Mouse (Mus musculus) gastrocnemius, postnatal 36 days (tissue): ENCODE results near the gene Tmem86a. TPM values are rescaled to one million over a fixed set of nuclear protein-coding genes. Genes with fewer than 3 reads are reported as not detected.
"Not testable (repeated sequence)": the region's sequence is repeated elsewhere in the genome, so short reads cannot be mapped to it uniquely, and the experiment has no call there.

Experiments used
- DNase-seq, 2 experiments: peaks; one replicate each; pipeline ENCODE4 v3.0.0; 2022
- intact Hi-C: fragments of 180-260 bp; cut with DNase I; formaldehyde crosslinking; loops from one replicate; pipeline ENCODE4 v1.15.1; 2025
- total RNA-seq, 2 experiments: library from RNA; stranded (reverse); gene quantifications; 2 replicates each; pipeline ENCODE4 v1.2.3; 2021

Tmem86a gene
- total RNA-seq, 2 experiments from 2014 or later = 4.6 to 5.5 TPM

- no peak for DNase-seq
- intact Hi-C loops = loop anchor here (1.0 kb wide), 1 partner anchor 57 kb away; no protein-coding TSS in a partner anchor
Measured at GRCm38 (mm10) chr7:47024454-47024853, 25.9 kb upstream of the Tmem86a start.

GRCm38 (mm10) chr7:47025429-47025828 lies 25.0 kb upstream of the Tmem86a start:
- DNase-seq = no peak
- intact Hi-C loops = no loop called here

- not testable (repeated sequence) for DNase-seq
Measured at GRCm38 (mm10) chr7:47026899-47027298, 23.5 kb upstream of the Tmem86a start.

GRCm38 (mm10) chr7:47027520-47027919 lies 22.9 kb upstream of the Tmem86a start:
- intact Hi-C loops = no loop called here
- DNase-seq = no peak

More at GRCm38 (mm10) chr7:47026899-47027298, 23.5 kb upstream of the Tmem86a start:
- intact Hi-C loops = not testable (repeated sequence)

- DNase-seq = no peak
- intact Hi-C loops = no loop called here
Measured at GRCm38 (mm10) chr7:47030517-47031193, 19.7 kb upstream of the Tmem86a start.

- intact Hi-C loops = no loop called here
- no peak for DNase-seq
Measured at GRCm38 (mm10) chr7:47031371-47031770, 19.0 kb upstream of the Tmem86a start.

GRCm38 (mm10) chr7:47034785-47035384 lies 15.5 kb upstream of the Tmem86a start:
- DNase-seq = no peak
- intact Hi-C loops = no loop called here

- intact Hi-C loops = no loop called here
- no peak for DNase-seq
Measured at GRCm38 (mm10) chr7:47035426-47035825, 15.0 kb upstream of the Tmem86a start.

GRCm38 (mm10) chr7:47041706-47042105 lies 8.7 kb upstream of the Tmem86a start:
- no peak for DNase-seq
- intact Hi-C loops = no loop called here

- intact Hi-C loops = no loop called here
- no peak for DNase-seq
Measured at GRCm38 (mm10) chr7:47042121-47042520, 8.3 kb upstream of the Tmem86a start.

- DNase-seq = no peak
- intact Hi-C loops = no loop called here
Measured at GRCm38 (mm10) chr7:47042823-47043490, 7.4 kb upstream of the Tmem86a start.

- DNase-seq = no peak
- intact Hi-C loops = no loop called here
Measured at GRCm38 (mm10) chr7:47050766-47051165, 365 bp downstream of the Tmem86a start.

GRCm38 (mm10) chr7:47051404-47052151 lies 1.2 kb downstream of the Tmem86a start:
- intact Hi-C loops = no loop called here
- DNase-seq = peak; percentile 25 to 48

- intact Hi-C loops = no loop called here
- DNase-seq = peak; percentile 29 to 54
Measured at GRCm38 (mm10) chr7:47052276-47052675, 1.9 kb downstream of the Tmem86a start.

GRCm38 (mm10) chr7:47053287-47053686 lies 2.9 kb downstream of the Tmem86a start:
- intact Hi-C loops = no loop called here
- no peak for DNase-seq

- intact Hi-C loops = no loop called here
- DNase-seq = no peak
Measured at GRCm38 (mm10) chr7:47054666-47055065, 4.3 kb downstream of the Tmem86a start.

- no peak for DNase-seq
Measured at GRCm38 (mm10) chr7:47055744-47056143, 5.3 kb downstream of the Tmem86a start.

GRCm38 (mm10) chr7:47056273-47056672 lies 5.9 kb downstream of the Tmem86a start:
- no peak for DNase-seq
- intact Hi-C loops = no loop called here

More at GRCm38 (mm10) chr7:47055744-47056143, 5.3 kb downstream of the Tmem86a start:
- intact Hi-C loops = no loop called here

- intact Hi-C loops = no loop called here
- DNase-seq = no peak
Measured at GRCm38 (mm10) chr7:47059339-47059738, 8.9 kb downstream of the Tmem86a start.

GRCm38 (mm10) chr7:47061560-47061959 lies 11.2 kb downstream of the Tmem86a start:
- DNase-seq = no peak
- intact Hi-C loops = no loop called here

- DNase-seq = no peak
Measured at GRCm38 (mm10) chr7:47066942-47067341, 16.5 kb downstream of the Tmem86a start.

More at GRCm38 (mm10) chr7:47066942-47067341, 16.5 kb downstream of the Tmem86a start:
- intact Hi-C loops = no loop called here
